22 mouse cellular contexts compared by ENCODE assay signal in genomic region chr5:3631512-3632271, GRCm38 (mm10). TPM values are rescaled to one million over a fixed set of nuclear protein-coding genes. Genes with fewer than 3 reads are reported as not detected.
DNase-seq lines count a peak whose midpoint lies in the region; ATAC-seq and TF ChIP-seq lines count a peak whose summit lies in the region.
"Had no signal": no experiment of that assay in that cellular context is flagged by ENCODE, and none has a peak within 500 bp of the region (broad histone marks: within the 10 kb centered on the region; RNA-seq: fewer than 3 reads in every experiment).

No protein-coding gene starts in this region.

- no peaks in the 10 kb centered on the region for H3K27me3 ChIP-seq in kidney, adult 2 months (replicated peaks; ENCODE audit: control insufficient read depth, insufficient read depth, low read length)
- no peaks in the 10 kb centered on the region for H3K27me3 ChIP-seq in kidney, embryonic 16.5 days (ENCODE audit: insufficient read depth, low read length)
- no peaks in the 10 kb centered on the region for H3K27me3 ChIP-seq in liver, embryonic 13.5 days
- H3K27me3 ChIP-seq: heart, embryonic 12.5 days; limb, embryonic 13.5 days; neural tube, embryonic 13.5 days had no signal

- DNase-seq in kidney, adult 2 months: peak; percentile 49
- DNase-seq in kidney, adult 18-20 months: no peak
- peak; percentile 15 for DNase-seq in Muller cell, postnatal 12 days (ENCODE audit: inconsistent ontology term)
- no peak for DNase-seq in liver, embryonic 13.5 days
- no peak for DNase-seq in layer of hippocampus, adult 9-11 months
- no peak for DNase-seq in layer of hippocampus, adult 11-12 months (ENCODE audit: low spot score)
- no peak for DNase-seq in gastrocnemius, postnatal 10 days
- DNase-seq: cerebellum, adult 8-10 months; heart, postnatal 4 days; lung, embryonic 14.5 days; right cerebral cortex, postnatal 4 days; thymus, postnatal 25 days had no signal

- no peaks in the 10 kb centered on the region for H3K9me3 ChIP-seq in kidney, embryonic 16.5 days (ENCODE audit: low read length)
- no peaks in the 10 kb centered on the region for H3K9me3 ChIP-seq in liver, embryonic 13.5 days (replicated peaks)
- H3K9me3 ChIP-seq: heart, embryonic 12.5 days; limb, embryonic 13.5 days; neural tube, embryonic 13.5 days had no signal

- H3K9ac ChIP-seq in kidney, embryonic 16.5 days (replicated peaks; ENCODE audit: low read length): no peak overlapping the region
- no peak overlapping the region for H3K9ac ChIP-seq in liver, embryonic 13.5 days
- H3K9ac ChIP-seq: heart, embryonic 12.5 days; limb, embryonic 13.5 days; lung, embryonic 14.5 days; neural tube, embryonic 13.5 days had no signal

- H3K36me3 ChIP-seq in kidney, adult 2 months (ENCODE audit: control insufficient read depth, insufficient read depth, low read length): peaks cover 2% of the 10 kb centered on the region; the same call in 1 of the 2 replicates
- H3K36me3 ChIP-seq in kidney, embryonic 16.5 days (ENCODE audit: insufficient read depth, low read length): peaks cover 17% of the 10 kb centered on the region
- H3K36me3 ChIP-seq in liver, embryonic 13.5 days: 0 out of 2 replicates have a peak, but pooled peaks cover 21% of the 10 kb centered on the region

- no peak overlapping the region for H3K4me2 ChIP-seq in kidney, embryonic 16.5 days (replicated peaks; ENCODE audit: low read depth, low read length)
- no peak overlapping the region for H3K4me2 ChIP-seq in liver, embryonic 13.5 days
- H3K4me2 ChIP-seq: heart, embryonic 12.5 days; limb, embryonic 13.5 days; lung, embryonic 14.5 days; neural tube, embryonic 13.5 days had no signal

- WGBS in kidney, adult 2 months: 45% methylated on average over 16 of the region's 16 CpGs
- WGBS in kidney, embryonic 16.5 days: 47% methylated on average over 16 of the region's 16 CpGs
- WGBS in liver, embryonic 13.5 days (ENCODE audit: insufficient replicate concordance): 64% methylated on average over 16 of the region's 16 CpGs

- TF ChIP-seq POLR2A in kidney, adult 2 months (IDR thresholded peaks at IDR 0.05; ENCODE audit: low read depth, low read length): no peak

- H3K4me3 ChIP-seq in kidney, adult 2 months (ENCODE audit: insufficient read depth, low read depth, low read length): no peak overlapping the region
- no peak overlapping the region for H3K4me3 ChIP-seq in kidney, embryonic 16.5 days (ENCODE audit: low read length)
- no peak overlapping the region for H3K4me3 ChIP-seq in liver, embryonic 13.5 days (replicated peaks)
- H3K4me3 ChIP-seq: heart, embryonic 12.5 days; limb, embryonic 13.5 days; neural tube, embryonic 13.5 days had no signal

- H3K27ac ChIP-seq in kidney, adult 2 months (ENCODE audit: insufficient read depth, low read depth, low read length): no peak overlapping the region
- no peak overlapping the region for H3K27ac ChIP-seq in kidney, embryonic 16.5 days (ENCODE audit: low read length)
- H3K27ac ChIP-seq in liver, embryonic 13.5 days: no peak overlapping the region
- H3K27ac ChIP-seq: limb, embryonic 13.5 days; neural tube, embryonic 13.5 days had no signal

- peak; percentile 89 for ATAC-seq in kidney, embryonic 16.5 days (ENCODE audit: low FRiP score, low TSS enrichment)
- ATAC-seq in liver, embryonic 13.5 days (ENCODE audit: low read depth): peak; percentile 66
- ATAC-seq: forebrain, embryonic 14.5 days had no signal

- no peaks in the 10 kb centered on the region for H3K4me1 ChIP-seq in kidney, adult 2 months (ENCODE audit: control insufficient read depth, insufficient read depth, low read length)
- H3K4me1 ChIP-seq in kidney, embryonic 16.5 days (ENCODE audit: insufficient read depth, low read length): no peaks in the 10 kb centered on the region
- peaks cover 11% of the 10 kb centered on the region for H3K4me1 ChIP-seq in liver, embryonic 13.5 days (replicated peaks)
- H3K4me1 ChIP-seq: neural tube, embryonic 13.5 days had no signal

- TF ChIP-seq CTCF in kidney, adult 2 months (conservative IDR thresholded peaks at IDR 0.05; ENCODE audit: insufficient read depth, insufficient read length, low read depth, low read length): no peak

RNA-seq across cellular contexts. Expression of gene Tmbim7, which starts 19.3 kb away (rescaled TPM):
- not detected in 2 replicates for polyA plus RNA-seq in kidney, adult 2 months (2012; rRNA removed)
- polyA plus RNA-seq in kidney, embryonic 16.5 days (2015; fragmentation: Nextera tagmentation; extraction: Ambion mirVana): not detected in 2 replicates
- not detected in 2 replicates for polyA plus RNA-seq in liver, embryonic 13.5 days (2015; fragmentation: Nextera tagmentation; extraction: Ambion mirVana)
- total RNA-seq in gastrocnemius, postnatal 10 days (2021): not detected
- total RNA-seq: adrenal gland, postnatal 4 days; gastrocnemius, postnatal 4 days; heart, postnatal 4 days; layer of hippocampus, adult 18-20 months; left cerebral cortex, adult 18-20 months had no signal
- polyA plus RNA-seq: C2C12; forebrain, embryonic 14.5 days; heart, embryonic 12.5 days; limb, embryonic 13.5 days; lung, embryonic 14.5 days; neural tube, embryonic 13.5 days had no signal

RNA-seq across cellular contexts. Expression of gene Gatad1, which starts 25.3 kb away (rescaled TPM):
- 76.9 and 93.0 TPM in 2 replicates for polyA plus RNA-seq in kidney, adult 2 months (2012; rRNA removed)
- polyA plus RNA-seq in kidney, embryonic 16.5 days (2015; fragmentation: Nextera tagmentation; extraction: Ambion mirVana): 63.7 and 70.5 TPM in 2 replicates
- 32.2 and 32.9 TPM in 2 replicates for polyA plus RNA-seq in liver, embryonic 13.5 days (2015; fragmentation: Nextera tagmentation; extraction: Ambion mirVana)
- 10 to 100 TPM; 81.1 to 81.8 TPM for total RNA-seq in gastrocnemius, postnatal 10 days (2021)

RNA-seq across cellular contexts. Expression of gene Rbm48, which starts 35.3 kb away (rescaled TPM):
- polyA plus RNA-seq in kidney, adult 2 months (2012; rRNA removed): 4.3 TPM in 2 replicates
- polyA plus RNA-seq in kidney, embryonic 16.5 days (2015; fragmentation: Nextera tagmentation; extraction: Ambion mirVana): 14.9 and 16.1 TPM in 2 replicates
- polyA plus RNA-seq in liver, embryonic 13.5 days (2015; fragmentation: Nextera tagmentation; extraction: Ambion mirVana): 6.8 and 7.3 TPM in 2 replicates
- total RNA-seq in gastrocnemius, postnatal 10 days (2021): 1 to 10 TPM; 4.5 to 7.3 TPM

RNA-seq across cellular contexts. Expression of gene Pex1, which starts 35.8 kb away (rescaled TPM):
- polyA plus RNA-seq in kidney, adult 2 months (2012; rRNA removed): 10.8 and 11.1 TPM in 2 replicates
- 14.3 and 21.1 TPM in 2 replicates for polyA plus RNA-seq in kidney, embryonic 16.5 days (2015; fragmentation: Nextera tagmentation; extraction: Ambion mirVana)
- polyA plus RNA-seq in liver, embryonic 13.5 days (2015; fragmentation: Nextera tagmentation; extraction: Ambion mirVana): 4.9 and 7.3 TPM in 2 replicates
- 1 to 10 TPM; 8.1 to 9.6 TPM for total RNA-seq in gastrocnemius, postnatal 10 days (2021)

Comparison
In these comparisons a context has a peak if more than half of its experiments do, and no peak if none do; other contexts are left out.
1. DNase-seq: peak in kidney, adult 2 months (single experiment) and Muller cell, postnatal 12 days (single experiment); none in kidney, adult 18-20 months (single experiment), liver, embryonic 13.5 days (single experiment), layer of hippocampus, adult 9-11 months (single experiment), layer of hippocampus, adult 11-12 months (single experiment) and gastrocnemius, postnatal 10 days (single experiment).